Mouse (Mus musculus): Measurements from ENCODE around the gene Gm10306.

The Gm10306 gene

DNA sequence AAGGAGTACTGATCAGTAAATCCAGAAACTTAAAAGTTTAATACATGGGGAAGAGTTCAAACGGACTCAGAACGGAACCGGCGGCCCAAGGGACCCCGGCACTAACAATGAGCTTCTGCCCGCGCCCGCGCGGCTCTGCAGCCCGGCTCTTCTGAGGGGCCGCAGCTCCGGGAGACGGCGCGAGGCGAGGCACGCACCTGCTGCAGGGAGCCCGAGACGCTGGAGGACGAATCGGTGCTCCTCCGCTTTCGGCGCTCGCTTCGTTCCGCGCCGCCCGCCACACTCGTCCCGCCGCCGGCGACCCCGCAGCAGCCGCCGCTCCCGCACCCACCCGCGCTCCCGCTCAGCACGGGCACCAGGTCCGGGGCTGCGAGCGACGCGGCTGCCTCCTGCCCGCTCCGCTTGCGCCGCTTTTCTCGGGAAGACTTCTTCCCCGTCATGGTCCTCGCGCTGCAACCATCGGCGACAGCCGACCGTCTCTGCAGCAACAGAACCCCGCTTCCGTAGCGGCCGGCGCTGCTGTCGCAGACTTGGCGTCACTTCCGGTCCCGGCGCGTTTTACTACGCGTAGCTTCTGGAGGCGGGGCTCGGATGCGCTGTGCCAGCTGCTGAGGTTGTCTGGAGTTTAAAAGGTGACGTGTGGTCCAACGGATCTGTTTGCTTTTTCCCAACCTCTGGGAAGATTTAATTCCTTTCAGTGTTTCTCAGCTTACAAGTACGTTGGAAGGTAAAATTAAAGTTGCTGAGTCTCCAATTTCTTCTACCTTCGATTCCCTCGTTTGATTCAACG lies at the start of gene Gm10306, which contains the start of gene Caap1:
Gm10306 (plus strand) TSS at position 282 of the 790 bp plus-strand sequence.
Caap1 (minus strand) TSS at position 532 of the 790 bp plus-strand sequence.
- peak; percentile 95 for DNase-seq (ENCODE audit: extremely low spot score)

DNA sequence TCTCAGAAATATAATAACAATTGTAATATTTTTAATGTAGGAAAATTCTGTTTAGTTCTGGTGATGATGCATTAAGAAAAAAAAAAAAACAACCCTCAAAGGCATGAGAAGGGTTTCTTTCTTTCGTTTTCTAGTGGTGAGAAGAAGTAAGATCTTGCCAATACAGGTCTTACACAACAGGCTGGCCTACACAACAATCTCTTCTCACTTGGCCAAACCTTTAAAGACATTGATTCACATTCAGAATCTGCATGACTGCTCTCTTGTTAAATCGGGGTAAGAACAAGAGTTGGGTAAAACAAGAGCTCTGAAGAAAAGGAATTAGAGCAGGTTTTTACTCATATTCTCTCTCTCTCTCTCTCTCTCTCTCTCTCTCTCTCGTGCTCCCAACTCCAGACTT lies 41.0 kb upstream of the Gm10306 start:
- no peak for DNase-seq (ENCODE audit: extremely low spot score)

GRCm38 (mm10) chr4:94517631-94518030 lies 38.7 kb upstream of the Gm10306 start:
- DNase-seq (ENCODE audit: extremely low spot score) = peak; percentile 36

DNA sequence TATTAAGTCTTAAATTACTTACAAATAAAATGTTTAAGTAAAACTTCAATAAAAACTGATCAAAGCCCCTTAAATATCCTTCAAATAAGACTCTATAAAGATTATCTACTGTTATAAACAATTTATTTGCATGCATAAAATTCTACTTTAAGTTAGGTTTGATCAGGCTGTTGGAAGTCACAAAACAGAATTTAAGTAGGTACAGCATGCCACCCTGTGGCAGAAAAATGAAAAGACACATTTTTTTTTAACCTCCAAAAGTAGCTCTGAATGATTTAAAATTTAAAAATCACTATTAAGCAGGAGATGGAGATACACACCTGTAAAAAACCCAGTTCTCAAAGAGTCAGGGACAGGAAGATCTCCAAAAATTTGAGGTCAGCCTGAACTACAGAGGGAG lies 33.0 kb upstream of the Gm10306 start:
- DNase-seq (ENCODE audit: extremely low spot score) = no peak

DNA sequence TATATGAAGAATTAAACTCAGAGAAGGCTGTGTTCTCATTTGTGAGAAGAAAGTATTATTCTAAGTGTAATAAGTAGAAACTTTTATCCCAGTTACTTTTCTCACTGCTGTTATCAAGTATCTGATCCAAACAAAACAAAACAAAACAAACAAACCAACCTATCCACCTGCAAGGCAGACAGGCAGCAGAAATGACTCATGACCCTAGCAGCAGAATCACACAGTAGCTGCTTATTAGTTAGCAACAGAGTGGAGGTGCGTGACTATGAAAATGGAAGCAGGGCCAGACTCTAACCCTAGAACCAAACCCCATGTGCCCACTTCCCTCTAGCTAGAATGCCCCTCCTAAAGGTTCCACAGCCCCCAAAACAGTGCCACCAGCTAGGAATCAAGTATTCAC lies 26.9 kb upstream of the Gm10306 start:
- no peak for DNase-seq (ENCODE audit: extremely low spot score)

DNA sequence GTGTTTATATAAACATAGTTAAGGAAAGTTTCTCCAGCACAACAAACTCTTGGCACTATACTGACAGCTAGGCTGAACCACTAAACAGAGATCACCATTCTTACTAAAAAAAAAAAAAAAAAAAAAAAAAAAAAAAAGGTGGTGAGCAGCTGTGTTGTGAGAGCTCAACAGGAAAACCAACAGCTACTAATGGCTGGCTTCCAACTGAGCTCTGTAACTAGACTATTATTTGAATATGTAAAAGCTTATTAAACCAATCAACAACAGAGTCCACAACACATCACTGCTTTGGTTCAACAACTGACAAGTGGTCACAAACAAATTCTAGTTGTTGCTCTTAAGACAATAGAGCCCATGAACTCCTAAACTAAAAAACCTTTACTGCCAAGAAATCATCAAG lies 23.1 kb upstream of the Gm10306 start:
- DNase-seq (ENCODE audit: extremely low spot score) = no peak

DNA sequence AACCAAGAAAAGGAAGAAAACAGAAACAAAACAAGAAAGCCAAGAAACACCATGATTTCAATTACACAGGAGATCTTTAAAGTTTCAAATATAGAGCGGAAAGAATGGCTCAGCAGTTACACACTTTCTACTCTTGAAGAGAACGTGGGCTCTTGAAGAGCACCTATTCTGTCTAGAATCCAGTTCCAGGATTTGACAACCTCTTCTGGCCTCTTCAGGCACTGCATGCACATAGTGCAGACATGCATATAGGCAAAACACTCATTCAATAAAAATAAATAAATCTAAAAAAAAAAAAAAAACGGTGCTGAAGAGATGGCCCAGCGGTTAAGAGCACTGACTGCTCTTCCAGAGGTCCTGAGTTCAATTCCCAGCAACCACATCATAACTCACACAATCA lies 13.3 kb upstream of the Gm10306 start:
- no peak for DNase-seq (ENCODE audit: extremely low spot score)

DNA sequence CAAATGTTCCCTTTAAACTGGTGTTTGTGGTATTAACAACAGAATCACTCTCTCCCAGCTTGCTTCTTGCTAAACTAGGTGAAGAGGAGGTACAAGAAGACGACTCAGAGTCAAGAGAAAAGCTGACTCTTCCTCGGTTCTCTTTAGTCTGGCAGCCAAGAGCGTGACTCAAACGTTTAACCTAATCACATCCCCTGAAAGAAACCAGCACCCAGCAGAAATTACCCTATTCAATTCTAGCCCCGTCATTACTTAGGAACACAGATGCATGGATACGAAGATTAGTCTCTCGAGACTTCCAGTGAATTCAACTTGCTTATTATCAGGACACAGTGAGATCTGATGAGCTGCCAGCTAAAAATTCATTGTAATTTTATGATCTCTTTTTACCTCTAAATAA lies 12.0 kb upstream of the Gm10306 start:
- DNase-seq (ENCODE audit: extremely low spot score) = no peak

DNA sequence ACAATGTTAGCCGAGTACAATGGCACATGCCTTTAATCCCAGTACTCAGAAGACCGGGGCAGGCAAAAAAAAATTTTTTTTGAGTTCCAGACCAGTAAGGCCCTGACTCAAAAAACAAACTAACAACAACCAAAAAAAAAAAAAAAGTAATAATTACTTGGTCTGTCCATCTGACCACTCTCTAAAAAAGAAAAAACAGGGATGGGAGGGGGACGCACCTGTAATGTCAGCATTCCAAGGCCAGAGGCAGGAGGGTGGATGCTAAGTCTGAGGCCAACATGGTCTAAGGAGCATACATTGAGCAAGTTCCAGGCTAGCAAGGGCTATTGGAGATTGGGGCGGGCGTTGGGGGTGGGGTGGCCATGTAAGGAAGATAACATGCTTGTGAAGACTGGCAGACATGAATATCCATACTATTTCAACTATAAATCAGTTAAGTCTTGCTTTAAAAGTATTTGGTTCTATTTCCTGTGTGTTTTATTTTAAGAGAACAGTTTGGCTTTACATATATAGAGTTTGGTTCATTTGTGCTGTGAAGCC lies 1.3 kb upstream of the Gm10306 start:
- no peak for DNase-seq (ENCODE audit: extremely low spot score)

- no peak for DNase-seq (ENCODE audit: extremely low spot score)
These were observed 799 bp downstream of the Gm10306 start for GRCm38 (mm10) chr4:94557145-94557544.

DNA sequence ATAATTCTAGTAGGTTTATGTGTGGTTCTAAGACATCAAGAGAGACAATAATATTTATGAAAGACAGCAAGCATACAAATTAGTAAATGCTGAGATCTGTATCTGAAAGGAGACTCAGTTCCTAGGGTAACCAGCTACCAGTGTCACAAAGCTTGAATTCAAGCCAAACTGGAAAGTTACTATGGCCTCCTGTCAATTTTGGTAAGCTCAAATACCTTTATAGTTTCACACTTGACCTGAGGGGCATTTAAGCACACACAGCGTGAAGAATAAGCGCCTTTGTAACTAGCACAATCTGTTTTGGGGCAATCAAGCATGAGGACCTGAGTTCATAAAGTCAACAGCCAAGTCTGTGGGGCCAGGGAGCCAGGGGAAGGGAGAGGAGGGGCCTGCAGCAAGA lies 2.9 kb downstream of the Gm10306 start:
- DNase-seq (ENCODE audit: extremely low spot score) = peak; percentile 27

- DNase-seq (ENCODE audit: extremely low spot score) = no peak
These were observed 4.0 kb downstream of the Gm10306 start for GRCm38 (mm10) chr4:94560316-94560715.

DNA sequence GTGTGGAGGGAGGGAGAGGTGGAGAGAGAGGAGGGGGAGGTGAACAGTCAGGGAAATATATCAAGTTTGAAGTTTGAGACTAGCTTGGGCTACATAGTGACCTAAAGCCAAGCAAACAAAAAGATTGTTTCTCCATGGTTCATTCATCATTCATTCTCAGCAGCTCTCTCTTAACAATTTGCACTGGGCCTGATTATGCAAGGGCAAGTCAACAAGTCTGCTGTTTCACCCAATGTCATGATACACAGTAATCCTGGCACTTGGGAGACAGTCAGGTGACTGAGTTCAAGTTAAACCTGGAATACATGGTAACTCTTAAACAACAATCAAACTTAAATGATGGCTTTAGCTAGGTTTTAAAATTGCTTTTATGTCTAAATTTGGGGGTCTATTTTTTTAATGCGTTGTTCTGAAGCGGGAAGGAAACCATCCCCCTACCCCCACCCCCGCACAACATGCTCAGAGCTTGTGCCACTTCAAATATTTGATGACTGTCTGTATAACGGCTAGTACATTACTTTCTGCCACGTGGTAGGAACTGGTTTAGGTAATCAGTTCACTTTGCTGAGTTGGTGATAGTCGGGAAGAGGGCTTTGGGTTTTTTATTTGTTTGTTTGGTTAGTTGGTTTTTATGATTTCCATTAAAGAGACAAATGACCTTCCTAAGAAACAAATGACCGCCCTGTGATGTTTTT lies 5.8 kb downstream of the Gm10306 start:
- no peak for DNase-seq (ENCODE audit: extremely low spot score)

GRCm38 (mm10) chr4:94564297-94564696 lies 8.0 kb downstream of the Gm10306 start:
- DNase-seq (ENCODE audit: extremely low spot score) = no peak

DNA sequence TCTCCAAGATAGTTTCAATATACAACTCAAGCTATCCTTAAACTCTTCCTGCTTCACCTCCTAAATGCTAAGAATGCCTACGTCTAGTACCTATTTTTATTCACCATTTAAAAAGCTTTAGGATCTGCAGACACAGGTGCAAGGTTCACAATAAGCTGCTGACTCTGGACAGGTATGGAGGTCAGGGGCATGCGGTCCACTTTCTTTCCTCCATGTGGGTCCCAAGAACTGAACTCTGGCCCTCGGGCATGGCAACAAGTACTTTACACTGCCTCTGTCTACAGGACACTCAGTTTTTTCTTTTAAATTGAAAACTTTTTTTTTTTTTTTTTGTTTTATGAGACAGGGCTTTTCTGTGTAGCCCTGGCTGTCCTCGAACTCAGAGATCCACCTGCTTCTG lies 16.3 kb downstream of the Gm10306 start:
- no peak for DNase-seq (ENCODE audit: extremely low spot score)

GRCm38 (mm10) chr4:94591765-94592381 lies 35.5 kb downstream of the Gm10306 start:
- no peak for DNase-seq (ENCODE audit: extremely low spot score)

DNA sequence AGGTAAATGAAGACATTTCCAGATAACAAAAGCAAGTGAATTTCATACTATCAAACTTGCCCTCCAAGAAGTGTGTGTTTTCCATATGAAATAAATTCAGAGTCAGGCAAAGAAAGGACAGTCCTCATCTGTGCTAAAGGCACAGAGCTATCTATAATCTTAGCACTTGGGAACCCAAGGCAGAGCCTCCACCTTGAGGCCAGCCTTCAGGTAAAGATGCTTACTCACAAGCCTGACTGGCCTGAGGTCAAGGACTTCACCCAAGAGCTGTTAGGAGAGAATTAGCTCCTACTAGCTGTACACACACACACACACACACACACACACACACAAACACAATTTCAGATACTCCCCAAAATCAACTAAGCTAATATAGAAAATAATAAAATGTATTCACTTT lies 36.4 kb downstream of the Gm10306 start:
- no peak for DNase-seq (ENCODE audit: extremely low spot score)

DNA sequence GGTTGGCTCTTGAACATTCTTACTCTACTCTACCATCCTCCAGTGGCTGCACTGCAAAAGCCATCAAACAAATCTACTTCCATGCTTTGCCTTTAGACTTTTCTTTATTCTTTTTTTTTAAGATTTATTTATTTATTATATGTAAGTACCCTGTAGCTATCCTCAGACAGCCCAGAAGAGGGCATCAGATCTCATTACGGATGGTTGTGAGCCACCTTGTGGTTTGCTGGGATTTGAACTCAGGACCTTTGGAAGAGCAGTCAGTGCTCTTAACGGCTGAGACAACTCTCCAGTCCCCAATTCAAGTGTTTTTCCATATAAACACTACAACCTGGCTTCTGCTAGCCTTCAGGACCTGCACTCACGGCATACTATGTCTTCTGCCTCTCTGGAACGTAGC lies 45.0 kb downstream of the Gm10306 start:
- no peak for DNase-seq (ENCODE audit: extremely low spot score)

DNA sequence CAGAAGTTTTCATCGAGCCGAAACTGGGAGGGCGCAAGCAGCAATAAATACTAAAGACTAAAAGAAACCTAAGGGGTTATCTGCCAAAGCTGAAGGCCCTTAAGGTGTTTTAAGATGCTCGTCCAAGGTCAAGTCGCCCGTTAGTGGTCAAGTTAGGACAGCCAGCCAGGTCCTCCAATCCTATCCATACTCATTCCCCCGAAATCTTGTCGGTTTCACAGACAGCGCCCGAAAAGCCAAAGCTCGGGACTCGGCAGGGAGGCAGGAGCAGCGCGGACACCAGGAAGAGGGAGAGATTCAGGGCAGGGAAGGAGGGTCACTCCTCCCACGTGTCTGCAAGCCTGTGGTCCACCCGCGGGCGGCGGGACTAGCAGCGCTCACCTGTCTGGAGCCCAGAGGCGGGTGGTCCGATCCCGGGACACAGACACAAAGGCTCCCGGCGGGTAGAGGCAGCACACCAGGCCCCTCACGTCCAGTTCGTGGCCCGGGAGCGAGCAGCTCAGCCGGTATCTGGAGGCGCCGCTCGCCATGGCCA lies 46.2 kb downstream of the Gm10306 start:
- no peak for DNase-seq (ENCODE audit: extremely low spot score)

DNA sequence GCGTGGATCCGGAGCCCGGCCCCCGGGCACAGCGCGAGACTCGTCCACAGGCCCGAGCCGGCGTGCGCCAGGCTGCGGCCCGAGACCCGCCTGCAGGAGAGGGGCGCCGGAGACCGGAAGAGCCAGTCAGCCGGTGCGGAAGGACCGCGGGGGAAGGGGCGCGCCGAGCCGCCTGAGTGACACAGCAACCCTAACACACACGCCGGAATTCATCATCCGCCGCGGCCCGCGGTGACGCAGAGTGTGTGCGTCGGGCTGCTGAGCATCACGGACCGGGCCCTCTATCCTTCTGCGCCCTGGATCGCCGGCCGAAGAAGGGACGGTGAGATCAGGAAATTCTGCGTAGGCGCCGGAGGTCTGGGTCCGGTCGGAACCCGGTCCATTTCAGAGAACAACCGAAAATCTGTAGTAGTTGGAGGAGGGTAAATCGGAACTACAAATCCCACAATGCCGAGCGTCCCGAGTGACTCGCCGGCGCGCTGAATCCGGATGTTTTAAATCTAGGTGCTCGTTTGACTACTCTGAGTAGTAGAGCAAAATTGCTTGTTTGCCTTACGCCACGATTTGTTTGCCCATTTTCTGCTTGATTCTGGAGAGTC lies 46.8 kb downstream of the Gm10306 start, which contains the start of gene Plaa:
Plaa (minus strand) TSS at position 214 of the 599 bp plus-strand sequence.
- DNase-seq (ENCODE audit: extremely low spot score) = peak; percentile 94

GRCm38 (mm10) chr4:94604452-94605019 lies 48.2 kb downstream of the Gm10306 start:
- DNase-seq (ENCODE audit: extremely low spot score) = no peak
